Mouse (Mus musculus) heart, adult 2 months (tissue): ENCODE results near the gene Pxmp4.

Experiments
- CTCF ChIP-seq: fragments of 200-600 bp; IDR thresholded peaks from 2 replicates; pipeline ENCODE4 v1.8.1; 2022; ENCODE audit warnings: antibody characterized with exemption, mild to moderate bottlenecking, moderate library complexity
- EP300 ChIP-seq: fragments of 200-500 bp; IDR thresholded peaks from 2 replicates; pipeline ENCODE4 v1.6.1; 2011; ENCODE audit warnings: low read depth, low read length, control low read depth; ENCODE audit not compliant: insufficient read depth
- POLR2A ChIP-seq: fragments of 200-500 bp; IDR thresholded peaks from 2 replicates; pipeline ENCODE4 v1.6.1; 2011; ENCODE audit warnings: mild to moderate bottlenecking, low read depth, low read length, control low read depth; ENCODE audit not compliant: insufficient read depth

- TF ChIP-seq CTCF, result no peak
- no peak for TF ChIP-seq POLR2A
- TF ChIP-seq EP300, result no peak
Measured at GRCm38 (mm10) chr2:154633039-154633742, 29.7 kb upstream of the Pxmp4 start.
